In the genomic region with DNA sequence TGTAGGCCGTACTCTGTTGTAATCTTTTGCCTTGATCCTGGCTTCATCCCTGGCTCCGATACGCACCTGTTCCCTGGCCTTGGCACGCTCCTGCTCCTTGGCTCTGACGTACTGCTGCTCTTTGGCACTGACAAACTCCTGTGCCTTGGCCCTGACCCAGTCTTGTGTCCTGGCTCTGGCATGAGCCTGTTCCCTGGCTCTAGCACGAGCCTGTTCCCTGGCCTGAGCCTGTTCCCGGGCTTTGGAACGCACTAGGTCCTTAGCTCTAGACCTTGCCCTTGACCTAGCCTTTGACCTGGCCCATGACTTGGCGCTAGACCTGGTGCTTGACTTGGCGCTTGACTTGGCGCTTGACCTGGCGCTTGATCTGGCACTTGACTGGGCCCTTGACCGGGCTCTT, we compare ENCODE assay signal across 14 mouse cellular contexts. TPM values are rescaled to one million over a fixed set of nuclear protein-coding genes. Genes with fewer than 3 reads are reported as not detected.
DNase-seq lines count a peak whose midpoint lies in the region; ATAC-seq lines count a peak whose summit lies in the region.
"Had no signal": no experiment of that assay in that cellular context is flagged by ENCODE, and none has a peak within 500 bp of the region (broad histone marks: within the 10 kb centered on the region; RNA-seq: fewer than 3 reads in every experiment).

No protein-coding gene starts in this region.

- DNase-seq in gastrocnemius, adult 18-20 months (ENCODE audit: low spot score) = peak; percentile 11
- no peak for DNase-seq in gastrocnemius, postnatal 36 days
- peak; percentile 13 for DNase-seq in lung, postnatal 36 days
- no peak for DNase-seq in lung, postnatal 4 days
- peak; percentile 82 to 83 for DNase-seq in cerebellum, postnatal 14 days
- DNase-seq in kidney, postnatal 36 days = peak; percentile 81 to 84
- DNase-seq in ovary, postnatal 14 days (ENCODE audit: low spot score) = no peak
- DNase-seq: forebrain, postnatal 0 days; spleen, adult 18-20 months; thymus, adult 2 months had no signal

- intact Hi-C loops in gastrocnemius, postnatal 36 days (cut with DNase I) = no loop called here

- ATAC-seq in granulocyte monocyte progenitor cell, adult 5-6 weeks (replicated peaks; ENCODE audit: poor library complexity, severe bottlenecking) = no peak
- ATAC-seq: forebrain, postnatal 0 days; liver, embryonic 12.5 days had no signal

RNA-seq across cellular contexts. Expression of a gene that starts 0.8 kb away (rescaled TPM):
- not detected for total RNA-seq in gastrocnemius, adult 18-20 months (2021)
- total RNA-seq in gastrocnemius, postnatal 36 days (2021) = not detected
- total RNA-seq in granulocyte monocyte progenitor cell, adult 5-6 weeks (2014; fragmentation: Nextera tagmentation) = not detected in 2 replicates
- total RNA-seq in granulocyte monocyte progenitor cell, adult 5-6 weeks (2017) = not detected in 2 replicates
- total RNA-seq: forebrain, postnatal 0 days; G1E; megakaryocyte, adult 5-6 weeks had no signal

RNA-seq across cellular contexts. Expression of a gene that starts 22.0 kb away (rescaled TPM):
- total RNA-seq in gastrocnemius, adult 18-20 months (2021) = not detected
- total RNA-seq in gastrocnemius, postnatal 36 days (2021) = not detected
- 0.36 TPM in 1 of 2 replicates, not detected in the other for total RNA-seq in granulocyte monocyte progenitor cell, adult 5-6 weeks (2014; fragmentation: Nextera tagmentation)
- 0.86 TPM in 1 of 2 replicates, not detected in the other for total RNA-seq in granulocyte monocyte progenitor cell, adult 5-6 weeks (2017)
- total RNA-seq: forebrain, postnatal 0 days; megakaryocyte, adult 5-6 weeks had no signal

RNA-seq across cellular contexts. Expression of a gene that starts 35.4 kb away (rescaled TPM):
- total RNA-seq in gastrocnemius, adult 18-20 months (2021) = not detected
- total RNA-seq in gastrocnemius, postnatal 36 days (2021) = not detected
- not detected in 2 replicates for total RNA-seq in granulocyte monocyte progenitor cell, adult 5-6 weeks (2014; fragmentation: Nextera tagmentation)
- not detected in 2 replicates for total RNA-seq in granulocyte monocyte progenitor cell, adult 5-6 weeks (2017)
- total RNA-seq: G1E; megakaryocyte, adult 5-6 weeks had no signal

RNA-seq across cellular contexts. Expression of a gene that starts 35.5 kb away (rescaled TPM):
- total RNA-seq in gastrocnemius, adult 18-20 months (2021) = not detected
- not detected for total RNA-seq in gastrocnemius, postnatal 36 days (2021)
- total RNA-seq in granulocyte monocyte progenitor cell, adult 5-6 weeks (2014; fragmentation: Nextera tagmentation) = not detected in 2 replicates
- not detected in 2 replicates for total RNA-seq in granulocyte monocyte progenitor cell, adult 5-6 weeks (2017)
- total RNA-seq: megakaryocyte, adult 5-6 weeks had no signal

RNA-seq across cellular contexts. Expression of a gene that starts 39.7 kb away (rescaled TPM):
- 10 to 100 TPM in 1 of 2 experiments, 1 to 10 TPM in 1; 9.5 to 14.4 TPM for total RNA-seq in gastrocnemius, adult 18-20 months (2021)
- 10 to 100 TPM in 1 of 2 experiments, 1 to 10 TPM in 1; 9.7 to 10.3 TPM for total RNA-seq in gastrocnemius, postnatal 36 days (2021)
- total RNA-seq in granulocyte monocyte progenitor cell, adult 5-6 weeks (2014; fragmentation: Nextera tagmentation) = not detected in 2 replicates
- total RNA-seq in granulocyte monocyte progenitor cell, adult 5-6 weeks (2017) = not detected in 2 replicates

Comparison
In these comparisons a context has a peak if more than half of its experiments do, and no peak if none do; other contexts are left out.
1. DNase-seq: peak in gastrocnemius, adult 18-20 months (single experiment), lung, postnatal 36 days (single experiment), cerebellum, postnatal 14 days (2 of 2) and kidney, postnatal 36 days (2 of 2); none in gastrocnemius, postnatal 36 days (0 of 2), lung, postnatal 4 days (0 of 2) and ovary, postnatal 14 days (single experiment).